Mouse (Mus musculus) heart, embryonic 16.5 days (tissue): ENCODE results near the gene Acox3. TPM values are rescaled to one million over a fixed set of nuclear protein-coding genes. Genes with fewer than 3 reads are reported as not detected.

Experiments
- ATAC-seq: fragments of 200-750 bp; cut with Nextera tagmentation; replicated peaks from 2 replicates; pipeline ENCODE4 v1.8.0; 2017; ENCODE audit warnings: moderate number of reproducible peaks; ENCODE audit not compliant: insufficient read depth, low FRiP score; ENCODE audit errors: extremely low read depth
- H3K27ac ChIP-seq: fragments of 300-500 bp; sonication (generic); 2 replicates; pipeline ENCODE4 v1.5.1; 2014; ENCODE audit warnings: mild to moderate bottlenecking, low read length, control low read depth, moderate library complexity
- H3K27me3 ChIP-seq: fragments of 300-500 bp; sonication (generic); 2 replicates; pipeline ENCODE4 v1.6.1; 2014; ENCODE audit warnings: low read length, mixed read lengths; ENCODE audit not compliant: control insufficient read depth, insufficient read depth
- H3K36me3 ChIP-seq: fragments of 300-500 bp; sonication (generic); 2 replicates; pipeline ENCODE4 v1.6.1; 2014; ENCODE audit not compliant: control insufficient read depth, insufficient read depth
- H3K4me1 ChIP-seq: fragments of 300-500 bp; sonication (generic); 2 replicates; pipeline ENCODE4 v1.6.1; 2014; ENCODE audit warnings: low read length, mixed read lengths; ENCODE audit not compliant: control insufficient read depth, insufficient read depth
- H3K4me2 ChIP-seq: fragments of 300-500 bp; sonication (generic); 2 replicates; pipeline ENCODE4 v1.6.1; 2014; ENCODE audit warnings: low read depth, mild to moderate bottlenecking, control low read depth, low read length
- H3K4me3 ChIP-seq: fragments of 300-500 bp; sonication (generic); 2 replicates; pipeline ENCODE4 v1.5.1; 2014; ENCODE audit warnings: mild to moderate bottlenecking, control low read depth, low read length
- H3K9ac ChIP-seq: fragments of 300-500 bp; sonication (generic); 2 replicates; pipeline ENCODE4 v1.6.1; 2014; ENCODE audit warnings: low read length, control low read depth
- H3K9me3 ChIP-seq: fragments of 300-500 bp; sonication (generic); replicated peaks from 2 replicates; pipeline ENCODE4 v1.6.1; 2016; ENCODE audit warnings: low read length; ENCODE audit not compliant: control insufficient read depth
- WGBS: fragments of 180-500 bp; shearing (Covaris S2); extraction: QIAGEN DNeasy Blood & Tissue Kit; methylation state at CpG from one replicate; pipeline ENCODE4 v1.1.7; 2014; 5-methylcytosine and 5-hydroxymethylcytosine counted together
- polyA plus RNA-seq: library from polyadenylated mRNA; unstranded; fragments of >200 nt; fragmentation: Nextera tagmentation; extraction: Ambion mirVana; gene quantifications from 2 replicates; pipeline ENCODE4 v1.2.1, GENCODE M21; 2015

Acox3 gene
- 11.2 and 12.4 TPM in 2 replicates for polyA plus RNA-seq

GRCm38 (mm10) chr5:35582445-35583220, at the start of gene Acox3:
Gene Acox3, plus strand, starts transcription at chr5:35583040.
- peak; percentile 94 for ATAC-seq
- peak within 1 kb of the TSS; percentile 75 for H3K4me2 ChIP-seq
- no peaks in the 10 kb centered on the region for H3K9me3 ChIP-seq
- peak within 1 kb of the TSS; percentile 76 for H3K9ac ChIP-seq
- H3K36me3 ChIP-seq, result no peaks in the 10 kb centered on the region
- peaks cover 7% of the 10 kb centered on the region for H3K4me1 ChIP-seq
- under 1% methylated on average over 35 of the region's 35 CpGs for WGBS
- peak within 1 kb of the TSS; percentile 59 for H3K4me3 ChIP-seq
- no peaks in the 10 kb centered on the region for H3K27me3 ChIP-seq
- H3K27ac ChIP-seq, result peak within 1 kb of the TSS; percentile 74

- H3K4me3 ChIP-seq, result no peak overlapping the region
- H3K9me3 ChIP-seq, result no peaks in the 10 kb centered on the region
- no peak overlapping the region for H3K9ac ChIP-seq
- H3K4me1 ChIP-seq, result no peaks in the 10 kb centered on the region
- H3K27me3 ChIP-seq, result no peaks in the 10 kb centered on the region
- H3K4me2 ChIP-seq, result no peak overlapping the region
- ATAC-seq, result no peak
- H3K27ac ChIP-seq, result no peak overlapping the region
- WGBS, result 67% methylated on average over 3 of the region's 3 CpGs
- no peaks in the 10 kb centered on the region for H3K36me3 ChIP-seq
These were observed 46.6 kb upstream of the Acox3 start for GRCm38 (mm10) chr5:35536271-35536670.

GRCm38 (mm10) chr5:35537474-35537873, 45.4 kb upstream of the Acox3 start:
- Histone ChIP-seq H3K9me3 (no peaks in the 10 kb centered on the region), H3K4me1 (no peaks in the 10 kb centered on the region), H3K27me3 (no peaks in the 10 kb centered on the region), H3K4me3 (no peak overlapping the region), H3K9ac (no peak overlapping the region), H3K4me2 (no peak overlapping the region), H3K27ac (no peak overlapping the region), H3K36me3 (no peaks in the 10 kb centered on the region)
- no peak for ATAC-seq
- 68% methylated on average over 1 of the region's 1 CpGs for WGBS

GRCm38 (mm10) chr5:35538022-35538421, 44.8 kb upstream of the Acox3 start:
- H3K27me3 ChIP-seq, result no peaks in the 10 kb centered on the region
- WGBS, result 72% methylated on average over 3 of the region's 3 CpGs
- no peaks in the 10 kb centered on the region for H3K36me3 ChIP-seq

GRCm38 (mm10) chr5:35539576-35539975, 43.3 kb upstream of the Acox3 start:
- 54% methylated on average over 4 of the region's 4 CpGs for WGBS
- no peak overlapping the region for H3K9ac ChIP-seq
- no peaks in the 10 kb centered on the region for H3K27me3 ChIP-seq

More at GRCm38 (mm10) chr5:35538022-35538421, 44.8 kb upstream of the Acox3 start:
- no peaks in the 10 kb centered on the region for H3K9me3 ChIP-seq
- H3K4me1 ChIP-seq, result no peaks in the 10 kb centered on the region
- no peak overlapping the region for H3K4me2 ChIP-seq
- no peak overlapping the region for H3K9ac ChIP-seq
- H3K27ac ChIP-seq, result no peak overlapping the region
- ATAC-seq, result no peak
- H3K4me3 ChIP-seq, result no peak overlapping the region

GRCm38 (mm10) chr5:35540555-35540954, 42.3 kb upstream of the Acox3 start:
- no peaks in the 10 kb centered on the region for H3K9me3 ChIP-seq
- WGBS, result 46% methylated on average over 5 of the region's 5 CpGs
- no peak overlapping the region for H3K27ac ChIP-seq
- H3K9ac ChIP-seq, result no peak overlapping the region
- ATAC-seq, result no peak
- H3K36me3 ChIP-seq, result no peaks in the 10 kb centered on the region
- no peaks in the 10 kb centered on the region for H3K4me1 ChIP-seq
- no peak overlapping the region for H3K4me3 ChIP-seq
- no peak overlapping the region for H3K4me2 ChIP-seq
- H3K27me3 ChIP-seq, result no peaks in the 10 kb centered on the region

More at GRCm38 (mm10) chr5:35539576-35539975, 43.3 kb upstream of the Acox3 start:
- H3K36me3 ChIP-seq, result no peaks in the 10 kb centered on the region
- no peaks in the 10 kb centered on the region for H3K9me3 ChIP-seq
- H3K4me2 ChIP-seq, result no peak overlapping the region
- ATAC-seq, result no peak
- H3K27ac ChIP-seq, result no peak overlapping the region
- H3K4me1 ChIP-seq, result no peaks in the 10 kb centered on the region
- no peak overlapping the region for H3K4me3 ChIP-seq

- Histone ChIP-seq H3K9ac (no peak overlapping the region), H3K4me3 (no peak overlapping the region), H3K4me1 (no peaks in the 10 kb centered on the region), H3K27ac (no peak overlapping the region), H3K4me2 (no peak overlapping the region), H3K9me3 (no peaks in the 10 kb centered on the region), H3K27me3 (no peaks in the 10 kb centered on the region), H3K36me3 (no peaks in the 10 kb centered on the region)
- ATAC-seq, result no peak
- 67% methylated on average over 4 of the region's 4 CpGs for WGBS
These were observed 41.6 kb upstream of the Acox3 start for GRCm38 (mm10) chr5:35541059-35541790.

GRCm38 (mm10) chr5:35546127-35546526, 36.7 kb upstream of the Acox3 start:
- no peak overlapping the region for H3K4me3 ChIP-seq
- H3K4me2 ChIP-seq, result no peak overlapping the region
- H3K27me3 ChIP-seq, result no peaks in the 10 kb centered on the region
- H3K9me3 ChIP-seq, result no peaks in the 10 kb centered on the region
- H3K9ac ChIP-seq, result no peak overlapping the region
- H3K36me3 ChIP-seq, result no peaks in the 10 kb centered on the region
- no peak overlapping the region for H3K27ac ChIP-seq
- no peak for ATAC-seq
- no peaks in the 10 kb centered on the region for H3K4me1 ChIP-seq
